Mouse (Mus musculus) MEL (cell line): ENCODE results near the gene Ripply3.

Experiments
- CTCF ChIP-seq, 3 experiments: IDR thresholded peaks in 2 of 3; conservative IDR thresholded peaks in 1 of 3; 2 replicates each; pipeline ENCODE4 v1.5.1; 2011 to 2012; ENCODE audit warnings: low read length in 3 of 3, low read depth in 2 of 3, mild to moderate bottlenecking in 2 of 3, improper control_type of control experiment in 1 of 3, inconsistent platforms in 1 of 3, mixed read lengths in 1 of 3, moderate library complexity in 1 of 3; ENCODE audit not compliant: control insufficient read depth in 1 of 3, insufficient read depth in 1 of 3, poor library complexity in 1 of 3, severe bottlenecking in 1 of 3
- ELF1 ChIP-seq: IDR thresholded peaks from 2 replicates; pipeline ENCODE4 v1.6.1; 2014; ENCODE audit warnings: low read depth, mild to moderate bottlenecking, inconsistent platforms, low read length, improper control_type of control experiment, moderate library complexity
- HCFC1 ChIP-seq: IDR thresholded peaks from 2 replicates; pipeline ENCODE4 v1.6.1; 2012; ENCODE audit warnings: low read depth, mild to moderate bottlenecking, inconsistent platforms, low read length, improper control_type of control experiment, moderate library complexity
- NELFE ChIP-seq: IDR thresholded peaks from 2 replicates; pipeline ENCODE4 v1.6.1; 2011; ENCODE audit warnings: low read depth, low read length, improper control_type of control experiment
- POLR2A ChIP-seq, 2 experiments: IDR thresholded peaks; 2 replicates each; pipeline ENCODE4 v1.6.1; 2011 to 2012; ENCODE audit warnings: low read length in 2 of 2, mild to moderate bottlenecking in 2 of 2, control low read depth in 1 of 2, improper control_type of control experiment in 1 of 2, low read depth in 1 of 2, moderate library complexity in 1 of 2; ENCODE audit not compliant: control insufficient read depth in 1 of 2, insufficient read depth in 1 of 2, poor library complexity in 1 of 2
- POLR2AphosphoS2 ChIP-seq: IDR thresholded peaks from 2 replicates; pipeline ENCODE4 v1.6.1; 2011; ENCODE audit warnings: low read length, improper control_type of control experiment
- UBTF ChIP-seq: IDR thresholded peaks from 2 replicates; pipeline ENCODE4 v1.6.1; 2012; ENCODE audit warnings: low read depth, mild to moderate bottlenecking, inconsistent platforms, low read length, improper control_type of control experiment, moderate library complexity, borderline replicate concordance; ENCODE audit not compliant: insufficient read depth
- USF1 ChIP-seq: IDR thresholded peaks from 2 replicates; pipeline ENCODE4 v1.6.1; 2014; ENCODE audit warnings: low read depth, mild to moderate bottlenecking, inconsistent platforms, low read length, improper control_type of control experiment, moderate library complexity
- ZNF384 ChIP-seq: IDR thresholded peaks from 2 replicates; pipeline ENCODE4 v1.6.1; 2012; ENCODE audit warnings: low read depth, mild to moderate bottlenecking, inconsistent platforms, low read length, improper control_type of control experiment

DNA sequence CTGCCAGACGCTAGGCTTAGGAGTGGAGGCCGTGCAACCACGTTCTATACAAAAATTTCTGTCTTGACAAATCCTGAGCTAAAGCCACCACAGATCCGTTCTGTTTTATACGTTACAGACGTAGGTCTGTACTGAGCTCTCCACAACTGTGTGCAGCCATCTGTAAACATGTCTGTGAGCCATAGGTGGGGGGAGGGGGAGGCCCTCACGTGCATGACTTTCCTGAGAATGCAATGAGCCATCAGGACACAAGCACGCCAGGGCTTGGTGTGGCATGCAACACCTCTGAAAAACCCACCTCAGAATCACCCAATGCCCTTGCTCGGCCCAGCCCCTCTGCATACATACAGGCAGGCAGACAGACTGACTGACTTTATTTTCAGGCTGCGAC, 22.1 kb downstream of the Ripply3 start:
- TF ChIP-seq POLR2A (IDR thresholded peaks at IDR 0.05; ENCODE audit: control insufficient read depth in 1 of 2, insufficient read depth in 1 of 2, low read depth in 1 of 2, low read length in 2 of 2, poor library complexity in 1 of 2) (no peak), UBTF (no peak), NELFE (no peak), CTCF (IDR thresholded peaks at IDR 0.05 in 2 of 3, conservative IDR thresholded peaks at IDR 0.05 in 1 of 3; ENCODE audit: control insufficient read depth in 1 of 3, insufficient read depth in 1 of 3, low read depth in 2 of 3, low read length in 3 of 3, poor library complexity in 1 of 3, severe bottlenecking in 1 of 3) (no peak), ELF1 (no peak), ZNF384 (no peak), HCFC1 (no peak), USF1 (no peak), POLR2AphosphoS2 (no peak)
